Mouse (Mus musculus) kidney, postnatal 0 days (tissue): ENCODE results near the gene Itpka. TPM values are rescaled to one million over a fixed set of nuclear protein-coding genes. Genes with fewer than 3 reads are reported as not detected.

Experiments used
- ATAC-seq: fragments of 200-750 bp; cut with Nextera tagmentation; replicated peaks from 2 replicates; pipeline ENCODE4 v1.8.0; 2017; ENCODE audit warnings: low read depth, moderate number of reproducible peaks, moderate TSS enrichment, moderate library complexity; ENCODE audit not compliant: low FRiP score
- DNase-seq: peaks from one replicate; pipeline ENCODE4 v3.0.0-alpha.2; 2016; ENCODE audit warnings: low spot score
- H3K27ac ChIP-seq: fragments of 300-500 bp; sonication (generic); 2 replicates; pipeline ENCODE4 v1.5.1; 2014; ENCODE audit warnings: mild to moderate bottlenecking
- H3K27me3 ChIP-seq: fragments of 300-500 bp; sonication (generic); 2 replicates; pipeline ENCODE4 v1.6.1; 2014; ENCODE audit warnings: low read length, mixed read lengths; ENCODE audit not compliant: insufficient read depth
- H3K36me3 ChIP-seq: fragments of 300-500 bp; sonication (generic); 2 replicates; pipeline ENCODE4 v1.6.1; 2014; ENCODE audit warnings: low read length, mixed read lengths; ENCODE audit not compliant: insufficient read depth
- H3K4me1 ChIP-seq: fragments of 300-500 bp; sonication (generic); replicated peaks from 2 replicates; pipeline ENCODE4 v1.6.1; 2014; ENCODE audit warnings: antibody characterized with exemption, low read length, mixed read lengths; ENCODE audit not compliant: insufficient read depth
- H3K4me2 ChIP-seq: fragments of 300-500 bp; sonication (generic); 2 replicates; pipeline ENCODE4 v1.6.1; 2014; ENCODE audit warnings: mild to moderate bottlenecking, low read length, moderate library complexity, mixed read lengths
- H3K4me3 ChIP-seq: fragments of 300-500 bp; sonication (generic); replicated peaks from 2 replicates; pipeline ENCODE4 v1.5.1; 2014; ENCODE audit warnings: low read depth, low read length
- H3K9ac ChIP-seq: fragments of 300-500 bp; sonication (generic); 2 replicates; pipeline ENCODE4 v1.6.1; 2014; ENCODE audit warnings: low read depth, low read length
- H3K9me3 ChIP-seq: fragments of 300-500 bp; sonication (generic); replicated peaks from 2 replicates; pipeline ENCODE4 v1.6.1; 2016; ENCODE audit warnings: low read length, inconsistent platforms, mixed read lengths
- CTCF ChIP-seq: IDR thresholded peaks from 2 replicates; pipeline ENCODE4 v1.5.1; 2016; ENCODE audit warnings: antibody characterized with exemption, low read depth, mild to moderate bottlenecking, moderate library complexity
- WGBS: fragments of 180-500 bp; shearing (Covaris S2); extraction: QIAGEN DNeasy Blood & Tissue Kit; methylation state at CpG from one replicate; pipeline ENCODE4 v1.1.7; 2014; 5-methylcytosine and 5-hydroxymethylcytosine counted together
- polyA plus RNA-seq: library from polyadenylated mRNA; unstranded; fragments of >200 nt; fragmentation: Nextera tagmentation; extraction: Ambion mirVana; gene quantifications from 2 replicates; pipeline ENCODE4 v1.2.1, GENCODE M21; 2015

The Itpka gene
- 0.83 and 1.1 TPM in 2 replicates for polyA plus RNA-seq

GRCm38 (mm10) chr2:119741581-119742411 lies at the start of gene Itpka:
Itpka (plus strand) TSS chr2:119742337.
- peak within 1 kb of the TSS; percentile 99 for H3K4me2 ChIP-seq
- no peaks in the 10 kb centered on the region for H3K36me3 ChIP-seq
- peaks cover 19% of the 10 kb centered on the region for H3K4me1 ChIP-seq
- peak within 1 kb of the TSS; percentile 67 for H3K4me3 ChIP-seq
- H3K9me3 ChIP-seq = no peaks in the 10 kb centered on the region
- H3K27me3 ChIP-seq = peaks cover 11% of the 10 kb centered on the region
- DNase-seq (peak; percentile 72), ATAC-seq (peak; percentile 75)
- under 1% methylated on average over 50 of the region's 53 CpGs for WGBS
- TF ChIP-seq CTCF = no peak
- peak within 1 kb of the TSS; percentile 52 for H3K9ac ChIP-seq
- peak within 1 kb of the TSS; percentile 77 for H3K27ac ChIP-seq

GRCm38 (mm10) chr2:119694826-119695225 lies 47.3 kb upstream of the Itpka start:
- H3K36me3 ChIP-seq = 0 out of 2 replicates have a peak, but pooled peaks cover 4% of the 10 kb centered on the region
- ATAC-seq (no peak), DNase-seq (no peak)
- 96% methylated on average over 1 of the region's 2 CpGs for WGBS
- no peak overlapping the region for H3K9ac ChIP-seq
- no peak overlapping the region for H3K27ac ChIP-seq
- no peaks in the 10 kb centered on the region for H3K9me3 ChIP-seq
- no peak overlapping the region for H3K4me2 ChIP-seq
- H3K27me3 ChIP-seq = no peaks in the 10 kb centered on the region
- no peak for TF ChIP-seq CTCF
- H3K4me1 ChIP-seq = no peaks in the 10 kb centered on the region
- H3K4me3 ChIP-seq = no peak overlapping the region

- H3K4me1 ChIP-seq = no peaks in the 10 kb centered on the region
- no peak for ATAC-seq
These were observed 46.0 kb upstream of the Itpka start for GRCm38 (mm10) chr2:119696111-119696510.

GRCm38 (mm10) chr2:119698472-119698871 lies 43.7 kb upstream of the Itpka start:
- H3K27ac ChIP-seq = no peak overlapping the region
- H3K4me3 ChIP-seq = no peak overlapping the region
- no peak overlapping the region for H3K9ac ChIP-seq
- no peaks in the 10 kb centered on the region for H3K9me3 ChIP-seq
- no peak overlapping the region for H3K4me2 ChIP-seq
- no peak for ATAC-seq
- WGBS = 86% methylated on average over 2 of the region's 2 CpGs
- TF ChIP-seq CTCF = no peak
- no peaks in the 10 kb centered on the region for H3K4me1 ChIP-seq
- H3K36me3 ChIP-seq = 0 out of 2 replicates have a peak, but pooled peaks cover under 1% of the 10 kb centered on the region
- H3K27me3 ChIP-seq = no peaks in the 10 kb centered on the region
- DNase-seq = no peak

More at GRCm38 (mm10) chr2:119696111-119696510, 46.0 kb upstream of the Itpka start:
- no peak for TF ChIP-seq CTCF
- H3K9ac ChIP-seq = no peak overlapping the region
- no peak overlapping the region for H3K27ac ChIP-seq
- H3K9me3 ChIP-seq = no peaks in the 10 kb centered on the region
- H3K27me3 ChIP-seq = no peaks in the 10 kb centered on the region
- peak; percentile 8 for DNase-seq
- WGBS = 38% methylated on average over 1 of the region's 1 CpGs
- 0 out of 2 replicates have a peak, but pooled peaks cover 4% of the 10 kb centered on the region for H3K36me3 ChIP-seq
- no peak overlapping the region for H3K4me2 ChIP-seq
- H3K4me3 ChIP-seq = no peak overlapping the region

- H3K27me3 ChIP-seq = no peaks in the 10 kb centered on the region
- DNase-seq (no peak), ATAC-seq (no peak)
- 94% methylated on average over 3 of the region's 3 CpGs for WGBS
- no peak overlapping the region for H3K4me3 ChIP-seq
- H3K9ac ChIP-seq = no peak overlapping the region
- no peak overlapping the region for H3K27ac ChIP-seq
- H3K4me1 ChIP-seq = no peaks in the 10 kb centered on the region
- H3K9me3 ChIP-seq = no peaks in the 10 kb centered on the region
- no peak for TF ChIP-seq CTCF
- no peak overlapping the region for H3K4me2 ChIP-seq
- peaks cover 7% of the 10 kb centered on the region; the same call in 1 of the 2 replicates for H3K36me3 ChIP-seq
These were observed 42.2 kb upstream of the Itpka start for GRCm38 (mm10) chr2:119699962-119700361.

- no peak overlapping the region for H3K4me2 ChIP-seq
- H3K36me3 ChIP-seq = peaks cover 15% of the 10 kb centered on the region; the same call in 1 of the 2 replicates
- H3K27me3 ChIP-seq = no peaks in the 10 kb centered on the region
- TF ChIP-seq CTCF = no peak
- DNase-seq (no peak), ATAC-seq (no peak)
- H3K4me3 ChIP-seq = no peak overlapping the region
- no peaks in the 10 kb centered on the region for H3K4me1 ChIP-seq
- H3K27ac ChIP-seq = no peak overlapping the region
- no peak overlapping the region for H3K9ac ChIP-seq
- WGBS = 95% methylated on average over 2 of the region's 2 CpGs
- no peaks in the 10 kb centered on the region for H3K9me3 ChIP-seq
These were observed 39.0 kb upstream of the Itpka start for GRCm38 (mm10) chr2:119703171-119703570.
